Mouse (Mus musculus) liver, embryonic 14.5 days (tissue): ENCODE measurements around the gene March1. TPM values are rescaled to one million over a fixed set of nuclear protein-coding genes. Genes with fewer than 3 reads are reported as not detected.

Source experiments
- ATAC-seq: fragments of 200-750 bp; cut with Nextera tagmentation; 2 replicates; pipeline ENCODE4 v1.8.0; 2017; ENCODE audit warnings: moderate number of reproducible peaks, mild to moderate bottlenecking, moderate library complexity; ENCODE audit not compliant: insufficient read depth
- DNase-seq, 3 experiments: peaks; one replicate each; pipeline ENCODE4 v3.0.0-alpha.2; 2012 to 2013; ENCODE audit warnings: low read depth in 3 of 3, low spot score in 3 of 3
- H3K27ac ChIP-seq: fragments of 300-500 bp; sonication (generic); 2 replicates; pipeline ENCODE4 v1.5.1; 2014; ENCODE audit warnings: moderate library complexity, mild to moderate bottlenecking, control low read depth, inconsistent platforms
- H3K27me3 ChIP-seq: fragments of 300-500 bp; sonication (generic); 2 replicates; pipeline ENCODE4 v1.6.1; 2014; ENCODE audit warnings: mild to moderate bottlenecking, low read length, moderate library complexity; ENCODE audit not compliant: control insufficient read depth, insufficient read depth
- H3K36me3 ChIP-seq: fragments of 300-500 bp; sonication (generic); replicated peaks from 2 replicates; pipeline ENCODE4 v1.6.1; 2014; ENCODE audit warnings: low read depth; ENCODE audit not compliant: control insufficient read depth, insufficient read depth
- H3K4me1 ChIP-seq, 2 experiments: fragments of 200-500 bp in 1 of 2; fragments of 300-500 bp in 1 of 2; sonication (generic) in 1 of 2; replicated peaks; 2 replicates each; pipeline ENCODE4 v1.6.1; 2012 to 2014; ENCODE audit warnings: antibody characterized with exemption in 1 of 2, inconsistent platforms in 1 of 2, low read length in 1 of 2; ENCODE audit not compliant: control insufficient read depth in 2 of 2, insufficient read depth in 2 of 2
- H3K4me2 ChIP-seq: fragments of 300-500 bp; sonication (generic); 2 replicates; pipeline ENCODE4 v1.6.1; 2014; ENCODE audit warnings: low read depth, mild to moderate bottlenecking, control low read depth, moderate library complexity
- H3K4me3 ChIP-seq, 2 experiments: fragments of 200-500 bp in 1 of 2; fragments of 300-500 bp in 1 of 2; sonication (generic) in 1 of 2; 2 replicates each; pipeline ENCODE4 v1.5.1; 2012 to 2014; ENCODE audit warnings: low read depth in 2 of 2, low read length in 2 of 2, mild to moderate bottlenecking in 2 of 2, control low read depth in 1 of 2, inconsistent platforms in 1 of 2, moderate library complexity in 1 of 2; ENCODE audit not compliant: insufficient read depth in 1 of 2
- H3K9ac ChIP-seq: fragments of 300-500 bp; sonication (generic); replicated peaks from 2 replicates; pipeline ENCODE4 v1.6.1; 2014; ENCODE audit warnings: mild to moderate bottlenecking, control low read depth, moderate library complexity
- H3K9me3 ChIP-seq: fragments of 300-500 bp; sonication (generic); 2 replicates; pipeline ENCODE4 v1.6.1; 2016; ENCODE audit warnings: low read length, mixed read lengths; ENCODE audit not compliant: control insufficient read depth
- CTCF ChIP-seq: IDR thresholded peaks from 2 replicates; pipeline ENCODE4 v1.5.1; 2016; ENCODE audit warnings: antibody characterized with exemption, low read depth, control low read depth
- EP300 ChIP-seq: IDR thresholded peaks from 2 replicates; pipeline ENCODE4 v1.6.1; 2016; ENCODE audit warnings: antibody characterized with exemption, low read depth
- WGBS: fragments of 180-500 bp; shearing (Covaris S2); extraction: QIAGEN DNeasy Blood & Tissue Kit; methylation state at CpG from one replicate; pipeline ENCODE4 v1.1.7; 2014; ENCODE audit not compliant: insufficient replicate concordance; 5-methylcytosine and 5-hydroxymethylcytosine counted together
- polyA plus RNA-seq, 2 experiments: library from polyadenylated mRNA; depleted of rRNA in 1 of 2; stranded (reverse) in 1 of 2; unstranded in 1 of 2; fragments of >200 nt; fragmentation: Nextera tagmentation in 1 of 2; extraction: Ambion mirVana in 1 of 2; gene quantifications; 2 replicates each; pipeline versions ENCODE4 v1.2.1 to v1.2.3; 2012 to 2014

March1 gene
- polyA plus RNA-seq, 2 experiments, result 0.60 to 0.94 TPM

- ATAC-seq, result peak; percentile 89
- peak within 1 kb of the TSS; percentile 78 for H3K9ac ChIP-seq
- WGBS, result under 1% methylated on average over 45 of the region's 45 CpGs
- peak within 1 kb of the TSS; percentile 76 to 90 for H3K4me3 ChIP-seq
- H3K4me1 ChIP-seq, result 0 out of 4 replicates have a peak, but pooled peaks cover 2% of the 10 kb centered on the region in 2 experiments
- no peaks in the 10 kb centered on the region for H3K36me3 ChIP-seq
- TF ChIP-seq EP300 (no peak), CTCF (no peak)
- DNase-seq, result peak; percentile 68 to 69 (median 69)
- H3K27me3 ChIP-seq, result no peaks in the 10 kb centered on the region
- H3K27ac ChIP-seq, result no peak within 1 kb of the TSS
- H3K9me3 ChIP-seq, result no peaks in the 10 kb centered on the region
- peak within 1 kb of the TSS; percentile 78 for H3K4me2 ChIP-seq
Measured at GRCm38 (mm10) chr8:66486084-66486763, 868.5 kb downstream of the March1 start, which contains the start of gene Tma16. Gene Tma16 (minus strand): TSS chr8:66486530.

GRCm38 (mm10) chr8:66488556-66488955 lies 870.9 kb downstream of the March1 start:
- no peak overlapping the region for H3K4me3 ChIP-seq
- no peaks in the 10 kb centered on the region for H3K36me3 ChIP-seq
- H3K27ac ChIP-seq, result no peak overlapping the region
- no peak overlapping the region for H3K9ac ChIP-seq
- WGBS, result 47% methylated on average over 3 of the region's 3 CpGs
- H3K4me2 ChIP-seq, result no peak overlapping the region
- H3K9me3 ChIP-seq, result no peaks in the 10 kb centered on the region
- H3K4me1 ChIP-seq, result 0 out of 4 replicates have a peak, but pooled peaks cover 2% of the 10 kb centered on the region in 2 experiments
- TF ChIP-seq CTCF (no peak), EP300 (no peak)
- H3K27me3 ChIP-seq, result no peaks in the 10 kb centered on the region
- no peak for ATAC-seq
- no peak for DNase-seq

GRCm38 (mm10) chr8:66490624-66491023 lies 872.9 kb downstream of the March1 start:
- Histone ChIP-seq H3K4me2 (no peak overlapping the region), H3K4me1 (0 out of 4 replicates have a peak, but pooled peaks cover under 1 to 2% of the 10 kb centered on the region in 2 experiments), H3K27me3 (no peaks in the 10 kb centered on the region), H3K4me3 (no peak overlapping the region), H3K36me3 (no peaks in the 10 kb centered on the region), H3K9me3 (no peaks in the 10 kb centered on the region), H3K9ac (no peak overlapping the region), H3K27ac (no peak overlapping the region)
- no peak for TF ChIP-seq CTCF
- TF ChIP-seq EP300, result no peak
- 27% methylated on average over 4 of the region's 4 CpGs for WGBS
- DNase-seq, result no peak
- ATAC-seq, result no peak

GRCm38 (mm10) chr8:66494496-66494895 lies 876.8 kb downstream of the March1 start:
- WGBS, result 59% methylated on average over 2 of the region's 2 CpGs
- ATAC-seq, result no peak
- no peak for TF ChIP-seq CTCF
- TF ChIP-seq EP300, result no peak

GRCm38 (mm10) chr8:66495726-66496125 lies 878.0 kb downstream of the March1 start:
- DNase-seq, result peak in 2 of 3 experiments; percentile 20 to 26
- H3K36me3 ChIP-seq, result no peaks in the 10 kb centered on the region
- H3K27ac ChIP-seq, result no peak overlapping the region
- ATAC-seq, result 0 out of 2 replicates have a peak, but pooled peaks have one; percentile 33
- H3K4me1 ChIP-seq, result no peaks in the 10 kb centered on the region
- H3K4me3 ChIP-seq, result no peak overlapping the region
- no peaks in the 10 kb centered on the region for H3K9me3 ChIP-seq
- no peaks in the 10 kb centered on the region for H3K27me3 ChIP-seq
- WGBS, result 5% methylated on average over 8 of the region's 8 CpGs
- no peak overlapping the region for H3K9ac ChIP-seq
- TF ChIP-seq CTCF, result peak; percentile 77
- TF ChIP-seq EP300, result no peak
- no peak overlapping the region for H3K4me2 ChIP-seq

More at GRCm38 (mm10) chr8:66494496-66494895, 876.8 kb downstream of the March1 start:
- H3K9ac ChIP-seq, result no peak overlapping the region
- no peaks in the 10 kb centered on the region for H3K4me1 ChIP-seq
- no peak overlapping the region for H3K27ac ChIP-seq
- no peaks in the 10 kb centered on the region for H3K36me3 ChIP-seq
- H3K4me3 ChIP-seq, result no peak overlapping the region
- no peak overlapping the region for H3K4me2 ChIP-seq
- H3K27me3 ChIP-seq, result no peaks in the 10 kb centered on the region
- no peak for DNase-seq
- H3K9me3 ChIP-seq, result no peaks in the 10 kb centered on the region
